Mouse (Mus musculus) embryonic facial prominence, embryonic 10.5 days (tissue): ENCODE measurements around the gene Vps26b. TPM values are rescaled to one million over a fixed set of nuclear protein-coding genes. Genes with fewer than 3 reads are reported as not detected.
A peak's percentile ranks its signal among the peaks of the same experiment; 100 is the strongest.

Experiments
- DNase-seq: peaks from one replicate; pipeline ENCODE4 v3.0.0-alpha.2; 2017; ENCODE audit warnings: low spot score
- H3K27ac ChIP-seq: fragments of 300-500 bp; sonication (generic); replicated peaks from 2 replicates; pipeline ENCODE4 v1.5.1; 2016; ENCODE audit warnings: mild to moderate bottlenecking
- H3K27me3 ChIP-seq: fragments of 300-500 bp; sonication (generic); replicated peaks from 2 replicates; pipeline ENCODE4 v1.6.1; 2016; ENCODE audit warnings: low read depth, mild to moderate bottlenecking; ENCODE audit not compliant: poor library complexity, severe bottlenecking
- H3K36me3 ChIP-seq: fragments of 300-500 bp; sonication (generic); replicated peaks from 2 replicates; pipeline ENCODE4 v1.6.1; 2016; ENCODE audit warnings: mild to moderate bottlenecking, moderate library complexity
- H3K4me1 ChIP-seq: fragments of 300-500 bp; sonication (generic); 2 replicates; pipeline ENCODE4 v1.6.1; 2016
- H3K4me3 ChIP-seq: fragments of 300-500 bp; sonication (generic); 2 replicates; pipeline ENCODE4 v1.5.1; 2016; ENCODE audit warnings: mild to moderate bottlenecking, moderate library complexity
- H3K9me3 ChIP-seq: fragments of 300-500 bp; sonication (generic); 2 replicates; pipeline ENCODE4 v1.6.1; 2016; ENCODE audit warnings: mild to moderate bottlenecking
- WGBS: fragments of 180-500 bp; shearing (Covaris S2); methylation state at CpG from one replicate; pipeline ENCODE4 v1.1.7; 2016; 5-methylcytosine and 5-hydroxymethylcytosine counted together
- polyA plus RNA-seq: library from polyadenylated mRNA; unstranded; fragments of >200 nt; fragmentation: Nextera tagmentation; extraction: Ambion mirVana; gene quantifications from 2 replicates; pipeline ENCODE4 v1.2.1, GENCODE M21; 2016

Gene Vps26b
- polyA plus RNA-seq = 36.2 and 37.4 TPM in 2 replicates

- H3K4me3 ChIP-seq = peak within 1 kb of the TSS; percentile 95
- peak; percentile 96 for DNase-seq
- under 1% methylated on average over 79 of the region's 80 CpGs for WGBS
- H3K9me3 ChIP-seq = no peaks in the 10 kb centered on the region
- H3K27me3 ChIP-seq = no peaks in the 10 kb centered on the region
- peaks cover 37% of the 10 kb centered on the region for H3K4me1 ChIP-seq
- H3K36me3 ChIP-seq = peaks cover 23% of the 10 kb centered on the region
- peak within 1 kb of the TSS; percentile 94 for H3K27ac ChIP-seq
These were observed at the start of gene Vps26b, which contains the start of gene Ncapd3 for GRCm38 (mm10) chr9:27029828-27030762. Vps26b (minus strand) TSS chr9:27030065. Ncapd3 (plus strand) TSS chr9:27030175.

- Histone ChIP-seq H3K36me3 (peaks cover 95% of the 10 kb centered on the region), H3K27ac (no peak overlapping the region), H3K4me3 (no peak overlapping the region), H3K27me3 (no peaks in the 10 kb centered on the region), H3K9me3 (no peaks in the 10 kb centered on the region), H3K4me1 (no peaks in the 10 kb centered on the region)
- DNase-seq = no peak
These were observed 45.9 kb upstream of the Vps26b start for GRCm38 (mm10) chr9:27075812-27076211.

- Histone ChIP-seq H3K4me1 (no peaks in the 10 kb centered on the region), H3K9me3 (no peaks in the 10 kb centered on the region), H3K36me3 (peaks cover 96% of the 10 kb centered on the region), H3K27me3 (no peaks in the 10 kb centered on the region), H3K27ac (no peak overlapping the region), H3K4me3 (no peak overlapping the region)
- WGBS = 85% methylated on average over 1 of the region's 1 CpGs
- no peak for DNase-seq
These were observed 44.8 kb upstream of the Vps26b start for GRCm38 (mm10) chr9:27074677-27075076.

GRCm38 (mm10) chr9:27070895-27071294 lies 41.0 kb upstream of the Vps26b start:
- H3K4me1 ChIP-seq = no peaks in the 10 kb centered on the region
- H3K36me3 ChIP-seq = peaks cover 100% of the 10 kb centered on the region
- whole genome bisulfite sequencing = 95% methylated on average over 4 of the region's 4 CpGs
- no peak overlapping the region for H3K4me3 ChIP-seq
- DNase-seq = no peak
- no peaks in the 10 kb centered on the region for H3K9me3 ChIP-seq
- no peak overlapping the region for H3K27ac ChIP-seq
- H3K27me3 ChIP-seq = no peaks in the 10 kb centered on the region

GRCm38 (mm10) chr9:27058341-27058740 lies 28.5 kb upstream of the Vps26b start:
- H3K36me3 ChIP-seq = peaks cover 98% of the 10 kb centered on the region
- 96% methylated on average over 5 of the region's 5 CpGs for WGBS
- no peaks in the 10 kb centered on the region for H3K9me3 ChIP-seq

GRCm38 (mm10) chr9:27049492-27049891 lies 19.6 kb upstream of the Vps26b start:
- Histone ChIP-seq H3K27ac (no peak overlapping the region), H3K27me3 (no peaks in the 10 kb centered on the region), H3K4me3 (no peak overlapping the region), H3K9me3 (no peaks in the 10 kb centered on the region), H3K4me1 (no peaks in the 10 kb centered on the region), H3K36me3 (peaks cover 99% of the 10 kb centered on the region)
- DNase-seq = no peak
- WGBS = 85% methylated on average over 2 of the region's 2 CpGs

More at GRCm38 (mm10) chr9:27058341-27058740, 28.5 kb upstream of the Vps26b start:
- H3K27me3 ChIP-seq = no peaks in the 10 kb centered on the region
- no peak overlapping the region for H3K4me3 ChIP-seq
- H3K27ac ChIP-seq = no peak overlapping the region
- H3K4me1 ChIP-seq = no peaks in the 10 kb centered on the region
- no peak for DNase-seq

GRCm38 (mm10) chr9:27043892-27044291 lies 14.0 kb upstream of the Vps26b start:
- H3K9me3 ChIP-seq = no peaks in the 10 kb centered on the region
- DNase-seq = no peak
- H3K4me1 ChIP-seq = no peaks in the 10 kb centered on the region
- H3K27ac ChIP-seq = no peak overlapping the region
- H3K36me3 ChIP-seq = peaks cover 99% of the 10 kb centered on the region
- no peak overlapping the region for H3K4me3 ChIP-seq
- no peaks in the 10 kb centered on the region for H3K27me3 ChIP-seq
- WGBS = 93% methylated on average over 5 of the region's 5 CpGs

GRCm38 (mm10) chr9:27030763-27031100 lies 867 bp upstream of the Vps26b start:
- Histone ChIP-seq H3K4me1 (peaks cover 37% of the 10 kb centered on the region), H3K4me3 (peak overlapping the region; percentile 95), H3K36me3 (peaks cover 21% of the 10 kb centered on the region), H3K27me3 (no peaks in the 10 kb centered on the region), H3K27ac (peak overlapping the region; percentile 94), H3K9me3 (no peaks in the 10 kb centered on the region)
- under 1% methylated on average over 17 of the region's 17 CpGs for WGBS
- no peak for DNase-seq

GRCm38 (mm10) chr9:27029022-27029827 lies 640 bp downstream of the Vps26b start:
- Histone ChIP-seq H3K4me3 (peak overlapping the region; percentile 95), H3K36me3 (peaks cover 17% of the 10 kb centered on the region), H3K4me1 (peaks cover 37% of the 10 kb centered on the region), H3K27ac (peak overlapping the region; percentile 94), H3K9me3 (no peaks in the 10 kb centered on the region), H3K27me3 (no peaks in the 10 kb centered on the region)
- under 1% methylated on average over 52 of the region's 52 CpGs for WGBS
- peak; percentile 41 for DNase-seq

- Histone ChIP-seq H3K4me1 (peaks cover 28% of the 10 kb centered on the region), H3K27me3 (no peaks in the 10 kb centered on the region), H3K4me3 (no peak overlapping the region), H3K27ac (no peak overlapping the region), H3K36me3 (peaks cover 31% of the 10 kb centered on the region), H3K9me3 (no peaks in the 10 kb centered on the region)
- DNase-seq = no peak
- WGBS = 90% methylated on average over 1 of the region's 1 CpGs
These were observed 3.2 kb downstream of the Vps26b start for GRCm38 (mm10) chr9:27026708-27027107.

GRCm38 (mm10) chr9:27023681-27024080 lies 6.2 kb downstream of the Vps26b start:
- DNase-seq = no peak
- H3K27me3 ChIP-seq = no peaks in the 10 kb centered on the region
- no peak overlapping the region for H3K4me3 ChIP-seq
- peaks cover 54% of the 10 kb centered on the region for H3K36me3 ChIP-seq
- no peaks in the 10 kb centered on the region for H3K9me3 ChIP-seq
- no peak overlapping the region for H3K27ac ChIP-seq
- peaks cover 18% of the 10 kb centered on the region for H3K4me1 ChIP-seq
- 90% methylated on average over 4 of the region's 4 CpGs for WGBS

- no peak overlapping the region for H3K4me3 ChIP-seq
- H3K9me3 ChIP-seq = no peaks in the 10 kb centered on the region
- no peak for DNase-seq
- H3K27me3 ChIP-seq = no peaks in the 10 kb centered on the region
- peaks cover 90% of the 10 kb centered on the region for H3K36me3 ChIP-seq
- no peaks in the 10 kb centered on the region for H3K4me1 ChIP-seq
- H3K27ac ChIP-seq = no peak overlapping the region
- WGBS = 94% methylated on average over 10 of the region's 10 CpGs
These were observed 10.9 kb downstream of the Vps26b start for GRCm38 (mm10) chr9:27018961-27019360.
